Mouse (Mus musculus) MEL (cell line): ENCODE data around the gene Dytn. TPM values are rescaled to one million over a fixed set of nuclear protein-coding genes. Genes with fewer than 3 reads are reported as not detected.

Experiments
- DNase-seq: peaks from one replicate; pipeline ENCODE4 v3.0.0; 2011; ENCODE audit warnings: low read depth, low spot score
- H3K27ac ChIP-seq: 2 replicates; pipeline ENCODE4 v1.5.1; 2012; ENCODE audit warnings: low read depth, mild to moderate bottlenecking, control low read depth, low read length, moderate library complexity; ENCODE audit not compliant: control insufficient read depth
- H3K27me3 ChIP-seq, 2 experiments: fragments of 150-350 bp in 1 of 2; sonication (generic) in 1 of 2; 2 replicates each; pipeline ENCODE4 v1.6.1; 2012; ENCODE audit warnings: low read length in 2 of 2, mild to moderate bottlenecking in 2 of 2, improper control_type of control experiment in 1 of 2, moderate library complexity in 1 of 2; ENCODE audit not compliant: insufficient read depth in 2 of 2, control insufficient read depth in 1 of 2
- H3K36me3 ChIP-seq, 2 experiments: 2 replicates each; pipeline ENCODE4 v1.6.1; 2012 to 2014; ENCODE audit warnings: low read length in 2 of 2, improper control_type of control experiment in 1 of 2, inconsistent platforms in 1 of 2, mild to moderate bottlenecking in 1 of 2; ENCODE audit not compliant: insufficient read depth in 2 of 2, control insufficient read depth in 1 of 2
- H3K4me1 ChIP-seq, 2 experiments: fragments of 150-350 bp in 1 of 2; sonication (generic) in 1 of 2; 2 replicates each; pipeline ENCODE4 v1.6.1; 2012; ENCODE audit warnings: low read length in 2 of 2, improper control_type of control experiment in 1 of 2, mild to moderate bottlenecking in 1 of 2; ENCODE audit not compliant: insufficient read depth in 2 of 2, control insufficient read depth in 1 of 2
- H3K4me3 ChIP-seq, 2 experiments: fragments of 150-350 bp in 1 of 2; sonication (generic) in 1 of 2; 2 replicates each; pipeline ENCODE4 v1.5.1; 2012; ENCODE audit warnings: low read depth in 2 of 2, low read length in 2 of 2, mild to moderate bottlenecking in 2 of 2, moderate library complexity in 2 of 2, control low read depth in 1 of 2, improper control_type of control experiment in 1 of 2; ENCODE audit not compliant: control insufficient read depth in 1 of 2, insufficient read depth in 1 of 2
- H3K79me2 ChIP-seq: 2 replicates; pipeline ENCODE4 v1.6.1; 2012; ENCODE audit warnings: mild to moderate bottlenecking, low read length, moderate library complexity; ENCODE audit not compliant: control insufficient read depth, poor library complexity, insufficient read depth
- H3K9ac ChIP-seq: 2 replicates; pipeline ENCODE4 v1.6.1; 2012; ENCODE audit warnings: low read depth, mild to moderate bottlenecking, control low read depth, low read length, moderate library complexity; ENCODE audit not compliant: control insufficient read depth, poor library complexity, severe bottlenecking
- H3K9me3 ChIP-seq: fragments of 150-350 bp; sonication (generic); replicated peaks from 2 replicates; pipeline ENCODE4 v1.6.1; 2012; ENCODE audit warnings: mild to moderate bottlenecking, low read length, improper control_type of control experiment, moderate library complexity; ENCODE audit not compliant: insufficient read depth
- ETS1 ChIP-seq: IDR thresholded peaks from 2 replicates; pipeline ENCODE4 v1.6.1; 2012; ENCODE audit warnings: low read depth, mild to moderate bottlenecking, inconsistent platforms, low read length, improper control_type of control experiment, moderate library complexity
- GABPA ChIP-seq: IDR thresholded peaks from 2 replicates; pipeline ENCODE4 v1.6.1; 2012; ENCODE audit warnings: low read depth, mild to moderate bottlenecking, inconsistent platforms, low read length, improper control_type of control experiment, moderate library complexity
- NELFE ChIP-seq: IDR thresholded peaks from 2 replicates; pipeline ENCODE4 v1.6.1; 2011; ENCODE audit warnings: low read depth, low read length, improper control_type of control experiment
- NRF1 ChIP-seq: IDR thresholded peaks from 2 replicates; pipeline ENCODE4 v1.6.1; 2014; ENCODE audit warnings: low read depth, mild to moderate bottlenecking, inconsistent platforms, low read length, improper control_type of control experiment, moderate library complexity; ENCODE audit not compliant: poor library complexity, insufficient read depth, severe bottlenecking
- RAD21 ChIP-seq: IDR thresholded peaks from 2 replicates; pipeline ENCODE4 v1.6.1; 2011; ENCODE audit warnings: mild to moderate bottlenecking, low read depth, low read length, improper control_type of control experiment
- TCF12 ChIP-seq: IDR thresholded peaks from 2 replicates; pipeline ENCODE4 v1.6.1; 2014; ENCODE audit warnings: low read depth, mild to moderate bottlenecking, inconsistent platforms, low read length, improper control_type of control experiment, moderate library complexity
- polyA plus RNA-seq, 2 experiments: library from polyadenylated mRNA; stranded (reverse) in 1 of 2; unstranded in 1 of 2; fragments of >175 nt in 1 of 2; fragments of >200 nt in 1 of 2; gene quantifications; 2 replicates each; pipeline versions ENCODE4 v1.2.1 to v1.2.4; 2012; ENCODE audit warnings: low replicate concordance in 2 of 2, low read depth in 1 of 2; ENCODE audit not compliant: insufficient read length in 2 of 2, insufficient read depth in 1 of 2, missing spikeins in 1 of 2
- total RNA-seq: library from RNA; depleted of rRNA; stranded (reverse); fragments of 300-350 nt; gene quantifications from 2 replicates; pipeline ENCODE4 v1.2.3, GENCODE M21; 2012; rRNA removed

Gene Dytn
- total and polyA plus RNA-seq, 3 experiments = not detected

- no peak overlapping the region for H3K4me3 ChIP-seq
- H3K9me3 ChIP-seq = no peaks in the 10 kb centered on the region
- no peaks in the 10 kb centered on the region for H3K79me2 ChIP-seq
- H3K4me1 ChIP-seq = no peaks in the 10 kb centered on the region
- no peak for TF ChIP-seq NRF1
- TF ChIP-seq TCF12 = no peak
- TF ChIP-seq NELFE = no peak
- no peak for TF ChIP-seq RAD21
- no peak for TF ChIP-seq ETS1
- TF ChIP-seq GABPA = no peak
- H3K27me3 ChIP-seq = no peaks in the 10 kb centered on the region
- DNase-seq = no peak
- H3K9ac ChIP-seq = no peak overlapping the region
- H3K27ac ChIP-seq = no peak overlapping the region
- no peaks in the 10 kb centered on the region for H3K36me3 ChIP-seq
Measured at GRCm38 (mm10) chr1:63573432-63573831, 113.3 kb downstream of the Dytn start.

Other genes starting within 250 kb of the Dytn start
- gene Adam23, start 241.0 kb downstream of the Dytn start, total RNA-seq = not detected in 2 replicates
- not detected for gene Adam23, start 241.0 kb downstream of the Dytn start, polyA plus RNA-seq
- gene Gm39653, start 71.0 kb downstream of the Dytn start, total RNA-seq = not detected in 2 replicates
- not detected for gene Gm39653, start 71.0 kb downstream of the Dytn start, polyA plus RNA-seq
- gene Mdh1b, start 43.4 kb upstream of the Dytn start, total RNA-seq = not detected in 2 replicates
- gene Mdh1b, start 43.4 kb upstream of the Dytn start, polyA plus RNA-seq = not detected
- not detected in 2 replicates for gene Fastkd2, start 43.7 kb upstream of the Dytn start, total RNA-seq
- gene Fastkd2, start 43.7 kb upstream of the Dytn start, polyA plus RNA-seq = not detected
- not detected in 2 replicates for gene 4933402D24Rik, start 82.3 kb upstream of the Dytn start, total RNA-seq
- gene 4933402D24Rik, start 82.3 kb upstream of the Dytn start, polyA plus RNA-seq = not detected